Mouse (Mus musculus): Measurements from ENCODE around the gene Pabpc4. TPM values are rescaled to one million over a fixed set of nuclear protein-coding genes. Genes with fewer than 3 reads are reported as not detected.
"Not testable (repeated sequence)": the region's sequence is repeated elsewhere in the genome, so short reads cannot be mapped to it uniquely, and the experiment has no call there.

Gene Pabpc4
- total and polyA plus RNA-seq, 3 experiments: 394 to 684 TPM; not detected in 1

GRCm38 (mm10) chr4:123328946-123329345 lies 66.8 kb downstream of the Pabpc4 start:
- H3K9ac ChIP-seq (ENCODE audit: control insufficient read depth, low read depth, low read length, poor library complexity, severe bottlenecking): no peak overlapping the region
- no peaks in the 10 kb centered on the region for H3K27me3 ChIP-seq (ENCODE audit: control insufficient read depth in 1 of 2, insufficient read depth in 2 of 2, low read length in 2 of 2)
- H3K27ac ChIP-seq (ENCODE audit: control insufficient read depth, low read depth, low read length): no peak overlapping the region
- no peak overlapping the region for H3K4me3 ChIP-seq (ENCODE audit: control insufficient read depth in 1 of 2, insufficient read depth in 1 of 2, low read depth in 2 of 2, low read length in 2 of 2)
- no peaks in the 10 kb centered on the region for H3K79me2 ChIP-seq (ENCODE audit: control insufficient read depth, insufficient read depth, low read length, poor library complexity)
- no peak for DNase-seq (ENCODE audit: low read depth, low spot score)
- no peak for TF ChIP-seq CHD1 (IDR thresholded peaks at IDR 0.05; ENCODE audit: low read depth, low read length)
- no peak for TF ChIP-seq POLR2AphosphoS2 (IDR thresholded peaks at IDR 0.05; ENCODE audit: low read length)
- TF ChIP-seq POLR2A (IDR thresholded peaks at IDR 0.05; ENCODE audit: control insufficient read depth in 1 of 2, insufficient read depth in 1 of 2, low read depth in 1 of 2, low read length in 2 of 2, poor library complexity in 1 of 2): no peak
- no peak for TF ChIP-seq EP300 (IDR thresholded peaks at IDR 0.05; ENCODE audit: low read depth in 1 of 2, low read length in 2 of 2)
- TF ChIP-seq ZKSCAN1 (IDR thresholded peaks at IDR 0.05; ENCODE audit: low read depth, low read length): no peak
- TF ChIP-seq TCF12 (IDR thresholded peaks at IDR 0.05; ENCODE audit: low read depth, low read length): no peak
- TF ChIP-seq NELFE (IDR thresholded peaks at IDR 0.05; ENCODE audit: low read depth, low read length): no peak
- TF ChIP-seq HCFC1 (IDR thresholded peaks at IDR 0.05; ENCODE audit: low read depth, low read length): no peak
- TF ChIP-seq MAX (IDR thresholded peaks at IDR 0.05; ENCODE audit: low read length): no peak
- no peaks in the 10 kb centered on the region for H3K4me1 ChIP-seq (ENCODE audit: control insufficient read depth in 1 of 2, insufficient read depth in 2 of 2, low read length in 2 of 2)
- H3K9me3 ChIP-seq (replicated peaks; ENCODE audit: insufficient read depth, low read length): no peaks in the 10 kb centered on the region
- H3K36me3 ChIP-seq (ENCODE audit: control insufficient read depth in 1 of 2, insufficient read depth in 2 of 2, low read length in 2 of 2): no peaks in the 10 kb centered on the region

GRCm38 (mm10) chr4:123331326-123331725 lies 69.2 kb downstream of the Pabpc4 start:
- no peaks in the 10 kb centered on the region for H3K79me2 ChIP-seq (ENCODE audit: control insufficient read depth, insufficient read depth, low read length, poor library complexity)

GRCm38 (mm10) chr4:123331961-123332360 lies 69.8 kb downstream of the Pabpc4 start:
- H3K36me3 ChIP-seq (ENCODE audit: control insufficient read depth in 1 of 2, insufficient read depth in 2 of 2, low read length in 2 of 2); H3K9me3 ChIP-seq (replicated peaks; ENCODE audit: insufficient read depth, low read length); H3K79me2 ChIP-seq (ENCODE audit: control insufficient read depth, insufficient read depth, low read length, poor library complexity); DNase-seq (ENCODE audit: low read depth, low spot score); H3K4me3 ChIP-seq (ENCODE audit: control insufficient read depth in 1 of 2, insufficient read depth in 1 of 2, low read depth in 2 of 2, low read length in 2 of 2); H3K27ac ChIP-seq (ENCODE audit: control insufficient read depth, low read depth, low read length); H3K9ac ChIP-seq (ENCODE audit: control insufficient read depth, low read depth, low read length, poor library complexity, severe bottlenecking); H3K4me1 ChIP-seq (ENCODE audit: control insufficient read depth in 1 of 2, insufficient read depth in 2 of 2, low read length in 2 of 2); H3K27me3 ChIP-seq (ENCODE audit: control insufficient read depth in 1 of 2, insufficient read depth in 2 of 2, low read length in 2 of 2): not testable (repeated sequence)
- TF ChIP-seq POLR2AphosphoS5 (IDR thresholded peaks at IDR 0.05; ENCODE audit: borderline replicate concordance, low read depth, low read length): peak; percentile 48; the same call in 1 of the 2 replicates

More at GRCm38 (mm10) chr4:123331326-123331725, 69.2 kb downstream of the Pabpc4 start:
- no peak for DNase-seq (ENCODE audit: low read depth, low spot score)
- Histone ChIP-seq H3K9ac (ENCODE audit: control insufficient read depth, low read depth, low read length, poor library complexity, severe bottlenecking) (no peak overlapping the region), H3K4me3 (ENCODE audit: control insufficient read depth in 1 of 2, insufficient read depth in 1 of 2, low read depth in 2 of 2, low read length in 2 of 2) (no peak overlapping the region), H3K9me3 (replicated peaks; ENCODE audit: insufficient read depth, low read length) (no peaks in the 10 kb centered on the region), H3K4me1 (ENCODE audit: control insufficient read depth in 1 of 2, insufficient read depth in 2 of 2, low read length in 2 of 2) (no peaks in the 10 kb centered on the region), H3K27me3 (ENCODE audit: control insufficient read depth in 1 of 2, insufficient read depth in 2 of 2, low read length in 2 of 2) (no peaks in the 10 kb centered on the region), H3K27ac (ENCODE audit: control insufficient read depth, low read depth, low read length) (no peak overlapping the region), H3K36me3 (ENCODE audit: control insufficient read depth in 1 of 2, insufficient read depth in 2 of 2, low read length in 2 of 2) (no peaks in the 10 kb centered on the region)
- TF ChIP-seq MAZ (IDR thresholded peaks at IDR 0.05; ENCODE audit: low read depth, low read length): no peak
- no peak for TF ChIP-seq JUND (IDR thresholded peaks at IDR 0.05; ENCODE audit: low read depth, low read length)
